Mouse (Mus musculus) embryonic facial prominence, embryonic 14.5 days (tissue): ENCODE measurements around the gene Slc35e3. TPM values are rescaled to one million over a fixed set of nuclear protein-coding genes. Genes with fewer than 3 reads are reported as not detected.

Experiments
- ATAC-seq: fragments of 200-750 bp; cut with Nextera tagmentation; 2 replicates; pipeline ENCODE4 v1.8.0; 2017; ENCODE audit warnings: low read depth, moderate number of reproducible peaks, moderate TSS enrichment
- DNase-seq: peaks from one replicate; pipeline ENCODE4 v3.0.0-alpha.2; 2015; ENCODE audit warnings: low spot score
- H3K27ac ChIP-seq: fragments of 300-500 bp; sonication (generic); replicated peaks from 2 replicates; pipeline ENCODE4 v1.5.1; 2014; ENCODE audit warnings: low read depth, mild to moderate bottlenecking, low read length, moderate library complexity
- H3K27me3 ChIP-seq: fragments of 300-500 bp; sonication (generic); replicated peaks from 2 replicates; pipeline ENCODE4 v1.6.1; 2014; ENCODE audit warnings: low read length; ENCODE audit not compliant: control insufficient read depth, insufficient read depth
- H3K36me3 ChIP-seq: fragments of 300-500 bp; sonication (generic); 2 replicates; pipeline ENCODE4 v1.6.1; 2014; ENCODE audit warnings: low read length, mixed read lengths; ENCODE audit not compliant: control insufficient read depth, insufficient read depth
- H3K4me1 ChIP-seq: fragments of 300-500 bp; sonication (generic); 2 replicates; pipeline ENCODE4 v1.6.1; 2014; ENCODE audit warnings: antibody characterized with exemption, low read length; ENCODE audit not compliant: control insufficient read depth, insufficient read depth
- H3K4me2 ChIP-seq: fragments of 300-500 bp; sonication (generic); 2 replicates; pipeline ENCODE4 v1.6.1; 2014; ENCODE audit warnings: low read depth, mild to moderate bottlenecking, low read length, moderate library complexity, mixed read lengths
- H3K4me3 ChIP-seq: fragments of 300-500 bp; sonication (generic); 2 replicates; pipeline ENCODE4 v1.5.1; 2014; ENCODE audit warnings: low read depth, mild to moderate bottlenecking, low read length
- H3K9ac ChIP-seq: fragments of 300-500 bp; sonication (generic); 2 replicates; pipeline ENCODE4 v1.6.1; 2014; ENCODE audit warnings: low read depth, mild to moderate bottlenecking, low read length, moderate library complexity, mixed read lengths
- H3K9me3 ChIP-seq: fragments of 300-500 bp; sonication (generic); 2 replicates; pipeline ENCODE4 v1.6.1; 2016; ENCODE audit warnings: low read length; ENCODE audit not compliant: control insufficient read depth
- WGBS: fragments of 180-500 bp; shearing (Covaris S2); extraction: QIAGEN DNeasy Blood & Tissue Kit; methylation state at CpG from one replicate; pipeline ENCODE4 v1.1.7; 2014; 5-methylcytosine and 5-hydroxymethylcytosine counted together
- polyA plus RNA-seq: library from polyadenylated mRNA; unstranded; fragments of >200 nt; fragmentation: Nextera tagmentation; extraction: Ambion mirVana; gene quantifications from 2 replicates; pipeline ENCODE4 v1.2.1, GENCODE M21; 2014

Slc35e3 gene
- polyA plus RNA-seq, 1 experiment from 2014 or later: 15.5 TPM

GRCm38 (mm10) chr10:117685849-117686591, 60.1 kb downstream of the Slc35e3 start:
- Histone ChIP-seq H3K4me1 (no peaks in the 10 kb centered on the region), H3K4me2 (no peak overlapping the region), H3K36me3 (peaks cover 29% of the 10 kb centered on the region), H3K27me3 (no peaks in the 10 kb centered on the region), H3K9me3 (no peaks in the 10 kb centered on the region), H3K27ac (no peak overlapping the region), H3K9ac (no peak overlapping the region), H3K4me3 (no peak overlapping the region)
- no peak for DNase-seq
- ATAC-seq: no peak
- WGBS: 93% methylated on average over 13 of the region's 13 CpGs

GRCm38 (mm10) chr10:117685171-117685848, 60.9 kb downstream of the Slc35e3 start:
- Histone ChIP-seq H3K27ac (no peak overlapping the region), H3K4me1 (no peaks in the 10 kb centered on the region), H3K27me3 (no peaks in the 10 kb centered on the region), H3K4me3 (no peak overlapping the region), H3K9ac (no peak overlapping the region), H3K9me3 (no peaks in the 10 kb centered on the region), H3K36me3 (peaks cover 22% of the 10 kb centered on the region), H3K4me2 (no peak overlapping the region)
- WGBS: 90% methylated on average over 15 of the region's 15 CpGs
- no peak for DNase-seq
- ATAC-seq: no peak

GRCm38 (mm10) chr10:117684298-117685170, 61.6 kb downstream of the Slc35e3 start:
- Histone ChIP-seq H3K27me3 (no peaks in the 10 kb centered on the region), H3K9ac (no peak overlapping the region), H3K36me3 (peaks cover 14% of the 10 kb centered on the region), H3K4me2 (no peak overlapping the region), H3K27ac (no peak overlapping the region), H3K4me3 (no peak overlapping the region), H3K9me3 (no peaks in the 10 kb centered on the region), H3K4me1 (no peaks in the 10 kb centered on the region)
- WGBS: 86% methylated on average over 19 of the region's 19 CpGs
- ATAC-seq: no peak
- no peak for DNase-seq

- H3K27me3 ChIP-seq: no peaks in the 10 kb centered on the region
- no peak overlapping the region for H3K27ac ChIP-seq
- no peak overlapping the region for H3K4me2 ChIP-seq
- peaks cover 6% of the 10 kb centered on the region for H3K36me3 ChIP-seq
- H3K9me3 ChIP-seq: no peaks in the 10 kb centered on the region
- H3K9ac ChIP-seq: no peak overlapping the region
- H3K4me3 ChIP-seq: no peak overlapping the region
- DNase-seq (no peak), ATAC-seq (no peak)
- 93% methylated on average over 9 of the region's 9 CpGs for WGBS
- no peaks in the 10 kb centered on the region for H3K4me1 ChIP-seq
Measured at GRCm38 (mm10) chr10:117683734-117684037, 62.5 kb downstream of the Slc35e3 start.

Other genes starting within 250 kb of the Slc35e3 start
- gene Cpm, start 116.9 kb downstream of the Slc35e3 start, polyA plus RNA-seq: 37.6 and 43.6 TPM in 2 replicates
- gene Mdm2, start 35.6 kb downstream of the Slc35e3 start, polyA plus RNA-seq: 33.8 and 34.1 TPM in 2 replicates
- 50.6 and 59.6 TPM in 2 replicates for gene Nup107, start 46.3 kb upstream of the Slc35e3 start, polyA plus RNA-seq
- 202 and 204 TPM in 2 replicates for gene Rap1b, start 99.7 kb upstream of the Slc35e3 start, polyA plus RNA-seq